Mouse (Mus musculus): ENCODE results near the gene Vgll3. TPM values are rescaled to one million over a fixed set of nuclear protein-coding genes. Genes with fewer than 3 reads are reported as not detected.
A peak's percentile ranks its signal among the peaks of the same experiment; 100 is the strongest.

Vgll3 gene
- 15.3 and 16.9 TPM in 2 replicates for polyA plus RNA-seq (2012; rRNA removed)

- TF ChIP-seq CTCF (IDR thresholded peaks at IDR 0.05; ENCODE audit: control insufficient read depth, insufficient read depth, insufficient replicate concordance, low read depth, low read length) (no peak), POLR2A (IDR thresholded peaks at IDR 0.05; ENCODE audit: control insufficient read depth, low read depth, low read length) (no peak; the same call in 1 of the 2 replicates)
- no peaks in the 10 kb centered on the region for H3K36me3 ChIP-seq (ENCODE audit: control insufficient read depth, insufficient read depth, low read length)
- peak within 1 kb of the TSS; percentile 40 for H3K27ac ChIP-seq (ENCODE audit: control insufficient read depth, insufficient read depth, low read depth, low read length)
- H3K4me1 ChIP-seq (ENCODE audit: control insufficient read depth, insufficient read depth, low read length) = peaks cover 2% of the 10 kb centered on the region; the same call in 1 of the 2 replicates
- peaks cover 2% of the 10 kb centered on the region; the same call in 1 of the 2 replicates for H3K27me3 ChIP-seq (ENCODE audit: control insufficient read depth, insufficient read depth, low read length)
- H3K4me3 ChIP-seq (ENCODE audit: control insufficient read depth, low read depth, low read length) = peak within 1 kb of the TSS; percentile 81
Observed at GRCm38 (mm10) chr16:65814918-65815881, at the start of gene Vgll3. Vgll3 (plus strand) TSS chr16:65815257.

- H3K36me3 ChIP-seq (ENCODE audit: control insufficient read depth, insufficient read depth, low read length) = no peaks in the 10 kb centered on the region
- no peak overlapping the region for H3K4me3 ChIP-seq (ENCODE audit: control insufficient read depth, low read depth, low read length)
- TF ChIP-seq POLR2A (IDR thresholded peaks at IDR 0.05; ENCODE audit: control insufficient read depth, low read depth, low read length) (no peak), CTCF (IDR thresholded peaks at IDR 0.05; ENCODE audit: control insufficient read depth, insufficient read depth, insufficient replicate concordance, low read depth, low read length) (no peak)
- H3K27me3 ChIP-seq (ENCODE audit: control insufficient read depth, insufficient read depth, low read length) = no peaks in the 10 kb centered on the region
- no peak overlapping the region for H3K27ac ChIP-seq (ENCODE audit: control insufficient read depth, insufficient read depth, low read depth, low read length)
- no peaks in the 10 kb centered on the region for H3K4me1 ChIP-seq (ENCODE audit: control insufficient read depth, insufficient read depth, low read length)
Observed at GRCm38 (mm10) chr16:65765976-65766375, 49.1 kb upstream of the Vgll3 start.

GRCm38 (mm10) chr16:65785959-65786358 lies 29.1 kb upstream of the Vgll3 start:
- H3K4me1 ChIP-seq (ENCODE audit: control insufficient read depth, insufficient read depth, low read length) = no peaks in the 10 kb centered on the region
- TF ChIP-seq POLR2A (IDR thresholded peaks at IDR 0.05; ENCODE audit: control insufficient read depth, low read depth, low read length) (no peak), CTCF (IDR thresholded peaks at IDR 0.05; ENCODE audit: control insufficient read depth, insufficient read depth, insufficient replicate concordance, low read depth, low read length) (no peak)
- H3K36me3 ChIP-seq (ENCODE audit: control insufficient read depth, insufficient read depth, low read length) = no peaks in the 10 kb centered on the region
- H3K27me3 ChIP-seq (ENCODE audit: control insufficient read depth, insufficient read depth, low read length) = no peaks in the 10 kb centered on the region
- no peak overlapping the region for H3K27ac ChIP-seq (ENCODE audit: control insufficient read depth, insufficient read depth, low read depth, low read length)
- no peak overlapping the region for H3K4me3 ChIP-seq (ENCODE audit: control insufficient read depth, low read depth, low read length)

- Histone ChIP-seq H3K36me3 (ENCODE audit: control insufficient read depth, insufficient read depth, low read length) (no peaks in the 10 kb centered on the region), H3K27me3 (ENCODE audit: control insufficient read depth, insufficient read depth, low read length) (peaks cover 2% of the 10 kb centered on the region; the same call in 1 of the 2 replicates), H3K4me3 (ENCODE audit: control insufficient read depth, low read depth, low read length) (peak overlapping the region; percentile 81), H3K27ac (ENCODE audit: control insufficient read depth, insufficient read depth, low read depth, low read length) (peak overlapping the region; percentile 40), H3K4me1 (ENCODE audit: control insufficient read depth, insufficient read depth, low read length) (peaks cover 2% of the 10 kb centered on the region; the same call in 1 of the 2 replicates)
- no peak for TF ChIP-seq POLR2A (IDR thresholded peaks at IDR 0.05; ENCODE audit: control insufficient read depth, low read depth, low read length)
- TF ChIP-seq CTCF (IDR thresholded peaks at IDR 0.05; ENCODE audit: control insufficient read depth, insufficient read depth, insufficient replicate concordance, low read depth, low read length) = no peak
Observed at GRCm38 (mm10) chr16:65816059-65816458, 1.0 kb downstream of the Vgll3 start.

GRCm38 (mm10) chr16:65818779-65819178 lies 3.7 kb downstream of the Vgll3 start:
- no peak for TF ChIP-seq POLR2A (IDR thresholded peaks at IDR 0.05; ENCODE audit: control insufficient read depth, low read depth, low read length)
- TF ChIP-seq CTCF (IDR thresholded peaks at IDR 0.05; ENCODE audit: control insufficient read depth, insufficient read depth, insufficient replicate concordance, low read depth, low read length) = no peak
- H3K4me1 ChIP-seq (ENCODE audit: control insufficient read depth, insufficient read depth, low read length) = peaks cover 2% of the 10 kb centered on the region; the same call in 1 of the 2 replicates
- no peaks in the 10 kb centered on the region for H3K36me3 ChIP-seq (ENCODE audit: control insufficient read depth, insufficient read depth, low read length)
- peaks cover 2% of the 10 kb centered on the region; the same call in 1 of the 2 replicates for H3K27me3 ChIP-seq (ENCODE audit: control insufficient read depth, insufficient read depth, low read length)
- H3K4me3 ChIP-seq (ENCODE audit: control insufficient read depth, low read depth, low read length) = no peak overlapping the region
- H3K27ac ChIP-seq (ENCODE audit: control insufficient read depth, insufficient read depth, low read depth, low read length) = peak overlapping the region; percentile 40

- no peak for TF ChIP-seq CTCF (IDR thresholded peaks at IDR 0.05; ENCODE audit: control insufficient read depth, insufficient read depth, insufficient replicate concordance, low read depth, low read length)
- no peak for TF ChIP-seq POLR2A (IDR thresholded peaks at IDR 0.05; ENCODE audit: control insufficient read depth, low read depth, low read length)
- Histone ChIP-seq H3K4me3 (ENCODE audit: control insufficient read depth, low read depth, low read length) (no peak overlapping the region), H3K36me3 (ENCODE audit: control insufficient read depth, insufficient read depth, low read length) (no peaks in the 10 kb centered on the region), H3K27me3 (ENCODE audit: control insufficient read depth, insufficient read depth, low read length) (no peaks in the 10 kb centered on the region), H3K4me1 (ENCODE audit: control insufficient read depth, insufficient read depth, low read length) (no peaks in the 10 kb centered on the region), H3K27ac (ENCODE audit: control insufficient read depth, insufficient read depth, low read depth, low read length) (no peak overlapping the region)
Observed at GRCm38 (mm10) chr16:65820803-65821202, 5.7 kb downstream of the Vgll3 start.

GRCm38 (mm10) chr16:65823721-65824120 lies 8.7 kb downstream of the Vgll3 start:
- H3K27me3 ChIP-seq (ENCODE audit: control insufficient read depth, insufficient read depth, low read length) = no peaks in the 10 kb centered on the region
- TF ChIP-seq POLR2A (IDR thresholded peaks at IDR 0.05; ENCODE audit: control insufficient read depth, low read depth, low read length) (no peak), CTCF (IDR thresholded peaks at IDR 0.05; ENCODE audit: control insufficient read depth, insufficient read depth, insufficient replicate concordance, low read depth, low read length) (no peak)
- no peaks in the 10 kb centered on the region for H3K36me3 ChIP-seq (ENCODE audit: control insufficient read depth, insufficient read depth, low read length)
- H3K27ac ChIP-seq (ENCODE audit: control insufficient read depth, insufficient read depth, low read depth, low read length) = no peak overlapping the region
- no peak overlapping the region for H3K4me3 ChIP-seq (ENCODE audit: control insufficient read depth, low read depth, low read length)
- no peaks in the 10 kb centered on the region; the same call in 1 of the 2 replicates for H3K4me1 ChIP-seq (ENCODE audit: control insufficient read depth, insufficient read depth, low read length)
